Mouse (Mus musculus): ENCODE results near the gene Cyct. TPM values are rescaled to one million over a fixed set of nuclear protein-coding genes. Genes with fewer than 3 reads are reported as not detected.

Gene Cyct
- polyA plus RNA-seq, 1 experiment from 2014 or later = not detected

DNA sequence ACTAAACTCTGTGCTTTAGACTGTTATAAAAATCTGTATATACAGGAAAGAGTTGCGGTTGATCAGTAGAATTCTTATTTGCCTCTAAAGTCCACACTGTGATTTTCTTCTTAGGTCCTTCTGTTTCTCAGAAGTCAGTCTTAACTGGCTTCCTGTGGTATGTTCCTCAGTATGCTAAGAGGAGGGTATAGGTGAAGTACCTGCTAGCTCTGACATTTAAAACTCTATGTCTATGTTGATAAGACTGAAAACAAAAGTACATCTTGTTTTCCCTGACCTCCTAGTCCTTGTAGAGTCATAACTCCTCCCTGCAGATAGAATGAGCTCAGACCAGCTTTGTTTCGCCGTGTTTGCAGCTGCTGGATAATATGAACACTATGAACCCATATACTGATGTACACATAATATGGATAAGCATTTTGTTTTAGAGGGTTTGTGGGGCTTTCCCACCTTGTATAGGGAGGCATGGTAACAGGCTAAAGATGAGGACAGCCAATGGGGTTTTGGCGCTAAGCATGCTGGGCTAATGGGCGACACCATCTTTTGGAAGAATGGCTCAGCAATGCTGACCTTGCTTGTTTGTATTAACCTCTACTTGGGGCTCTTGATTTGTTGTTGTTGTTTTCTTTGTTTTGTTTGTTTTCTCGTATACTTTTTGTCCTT, 14.4 kb upstream of the Cyct start:
- Histone ChIP-seq H3K4me3 (ENCODE audit: low read length) (no peak overlapping the region), H3K4me2 (replicated peaks; ENCODE audit: low read depth, low read length) (no peak overlapping the region), H3K4me1 (ENCODE audit: control insufficient read depth, insufficient read depth, low read length) (peaks cover 7% of the 10 kb centered on the region; the same call in 1 of the 2 replicates), H3K9ac (ENCODE audit: low read depth, low read length) (no peak overlapping the region), H3K36me3 (ENCODE audit: control insufficient read depth, insufficient read depth, low read length) (peaks cover 61% of the 10 kb centered on the region), H3K27me3 (ENCODE audit: control insufficient read depth, insufficient read depth, low read length) (no peaks in the 10 kb centered on the region), H3K9me3 (ENCODE audit: control insufficient read depth, low read length) (no peaks in the 10 kb centered on the region), H3K27ac (ENCODE audit: low read depth, low read length) (no peak overlapping the region)
- WGBS = 90% methylated on average over 6 of the region's 6 CpGs
- ATAC-seq (ENCODE audit: low FRiP score, low TSS enrichment) = no peak

DNA sequence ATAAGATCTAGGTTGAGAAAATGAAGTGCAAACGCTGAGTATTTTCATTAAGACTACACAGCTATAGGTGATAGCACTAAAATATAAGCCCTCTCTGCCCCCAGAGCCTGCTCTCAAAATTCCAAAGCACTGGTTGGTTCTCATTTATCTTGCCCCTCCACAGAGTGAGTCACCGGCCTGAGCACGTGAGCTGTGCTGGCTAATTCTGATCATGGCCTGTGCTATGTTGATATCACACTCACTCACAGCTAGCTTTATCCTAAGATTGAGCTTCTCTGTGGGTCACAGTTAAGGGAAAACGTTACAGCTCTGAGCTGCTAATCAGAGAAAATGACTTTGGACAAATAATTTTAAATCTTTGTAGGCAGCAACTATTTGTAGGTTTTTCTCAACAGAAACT, 12.0 kb upstream of the Cyct start:
- peaks cover 40% of the 10 kb centered on the region for H3K36me3 ChIP-seq (ENCODE audit: control insufficient read depth, insufficient read depth, low read length)

DNA sequence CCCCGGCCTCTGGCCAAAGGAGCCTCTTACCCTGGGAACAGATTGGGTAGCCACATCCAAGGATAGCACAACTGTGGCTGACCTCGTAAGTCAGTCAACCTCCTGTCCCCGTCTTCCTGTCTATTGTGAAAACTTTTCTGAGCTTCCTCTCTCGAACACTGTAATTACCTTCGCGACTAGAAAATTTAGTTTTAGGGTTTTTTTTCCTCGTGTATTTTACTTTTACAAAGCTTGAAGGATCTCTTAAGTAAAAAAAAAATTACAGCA, 10.3 kb upstream of the Cyct start:
- no peak for ATAC-seq (ENCODE audit: low FRiP score, low TSS enrichment)
- WGBS = 2% methylated on average over 7 of the region's 7 CpGs

More for the DNA sequence above, 12.0 kb upstream of the Cyct start:
- Histone ChIP-seq H3K27ac (ENCODE audit: low read depth, low read length) (no peak overlapping the region), H3K4me3 (ENCODE audit: low read length) (no peak overlapping the region), H3K4me1 (ENCODE audit: control insufficient read depth, insufficient read depth, low read length) (peaks cover 7% of the 10 kb centered on the region; the same call in 1 of the 2 replicates), H3K9me3 (ENCODE audit: control insufficient read depth, low read length) (no peaks in the 10 kb centered on the region), H3K27me3 (ENCODE audit: control insufficient read depth, insufficient read depth, low read length) (no peaks in the 10 kb centered on the region), H3K9ac (ENCODE audit: low read depth, low read length) (no peak overlapping the region), H3K4me2 (replicated peaks; ENCODE audit: low read depth, low read length) (no peak overlapping the region)
- 90% methylated on average over 4 of the region's 4 CpGs for WGBS
- no peak for ATAC-seq (ENCODE audit: low FRiP score, low TSS enrichment)

GRCm38 (mm10) chr2:76369821-76370655, 9.8 kb upstream of the Cyct start, which contains the start of gene Rbm45:
TSS of gene Rbm45 (plus strand) at chr2:76369984.
- under 1% methylated on average over 60 of the region's 61 CpGs for WGBS
- Histone ChIP-seq H3K4me3 (ENCODE audit: low read length) (peak within 1 kb of the TSS; percentile 94), H3K4me2 (replicated peaks; ENCODE audit: low read depth, low read length) (peak within 1 kb of the TSS; percentile 85), H3K4me1 (ENCODE audit: control insufficient read depth, insufficient read depth, low read length) (peaks cover 7% of the 10 kb centered on the region; the same call in 1 of the 2 replicates), H3K36me3 (ENCODE audit: control insufficient read depth, insufficient read depth, low read length) (peaks cover 27% of the 10 kb centered on the region), H3K9ac (ENCODE audit: low read depth, low read length) (peak within 1 kb of the TSS; percentile 86), H3K27me3 (ENCODE audit: control insufficient read depth, insufficient read depth, low read length) (no peaks in the 10 kb centered on the region), H3K9me3 (ENCODE audit: control insufficient read depth, low read length) (no peaks in the 10 kb centered on the region), H3K27ac (ENCODE audit: low read depth, low read length) (0 out of 2 replicates have a peak within 1 kb of the TSS, but pooled peaks have one; percentile 24)
- peak; percentile 89 for ATAC-seq (ENCODE audit: low FRiP score, low TSS enrichment)

More for the DNA sequence above, 10.3 kb upstream of the Cyct start:
- Histone ChIP-seq H3K27me3 (ENCODE audit: control insufficient read depth, insufficient read depth, low read length) (no peaks in the 10 kb centered on the region), H3K36me3 (ENCODE audit: control insufficient read depth, insufficient read depth, low read length) (peaks cover 33% of the 10 kb centered on the region), H3K9me3 (ENCODE audit: control insufficient read depth, low read length) (no peaks in the 10 kb centered on the region), H3K4me3 (ENCODE audit: low read length) (peak overlapping the region; percentile 94), H3K9ac (ENCODE audit: low read depth, low read length) (peak overlapping the region; percentile 86), H3K4me2 (replicated peaks; ENCODE audit: low read depth, low read length) (peak overlapping the region; percentile 85), H3K27ac (ENCODE audit: low read depth, low read length) (no peak overlapping the region), H3K4me1 (ENCODE audit: control insufficient read depth, insufficient read depth, low read length) (peaks cover 7% of the 10 kb centered on the region; the same call in 1 of the 2 replicates)

DNA sequence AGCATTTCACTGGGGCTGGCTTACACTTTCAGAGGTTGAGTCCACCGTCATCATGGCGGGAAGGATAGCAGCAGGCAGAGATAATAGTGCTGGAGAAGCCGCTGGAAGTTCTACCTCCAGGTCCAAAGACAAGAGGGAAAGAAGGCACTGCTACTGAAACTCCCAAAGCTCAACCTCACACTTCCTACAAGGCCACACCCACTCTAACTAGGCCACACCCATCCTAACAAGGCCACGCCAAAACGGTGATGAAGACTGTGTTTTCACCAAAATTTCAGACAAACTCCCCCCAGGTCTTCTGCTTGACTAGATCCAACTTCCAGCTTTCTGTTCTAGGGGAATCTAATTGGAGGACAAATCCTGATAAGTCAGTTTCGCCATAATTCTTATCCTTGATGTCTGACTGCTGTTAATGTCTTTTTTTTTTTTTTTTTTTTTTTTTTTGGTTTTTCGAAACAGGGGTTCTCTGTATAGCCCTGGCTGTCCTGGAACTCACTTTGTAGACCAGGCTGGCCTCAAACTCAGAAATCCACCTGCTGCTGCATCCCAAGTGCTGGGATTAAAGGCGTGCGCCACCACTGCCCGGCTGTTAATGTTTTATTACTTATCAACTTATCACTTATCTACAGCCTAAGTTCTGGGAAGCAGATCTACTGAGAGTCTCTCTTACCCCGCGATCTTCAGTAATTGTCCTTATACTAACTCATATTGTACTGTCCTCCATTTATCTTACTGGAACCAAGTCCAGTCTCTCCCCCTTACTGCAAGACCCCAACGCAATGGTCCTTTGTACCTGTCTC, 8.8 kb upstream of the Cyct start:
- no peaks in the 10 kb centered on the region for H3K27me3 ChIP-seq (ENCODE audit: control insufficient read depth, insufficient read depth, low read length)
- no peak overlapping the region for H3K27ac ChIP-seq (ENCODE audit: low read depth, low read length)
- no peaks in the 10 kb centered on the region for H3K9me3 ChIP-seq (ENCODE audit: control insufficient read depth, low read length)
- no peak overlapping the region for H3K4me2 ChIP-seq (replicated peaks; ENCODE audit: low read depth, low read length)
- H3K9ac ChIP-seq (ENCODE audit: low read depth, low read length) = no peak overlapping the region
- H3K4me1 ChIP-seq (ENCODE audit: control insufficient read depth, insufficient read depth, low read length) = peaks cover 7% of the 10 kb centered on the region; the same call in 1 of the 2 replicates
- H3K36me3 ChIP-seq (ENCODE audit: control insufficient read depth, insufficient read depth, low read length) = peaks cover 21% of the 10 kb centered on the region
- WGBS = 74% methylated on average over 12 of the region's 13 CpGs
- H3K4me3 ChIP-seq (ENCODE audit: low read length) = peak overlapping the region; percentile 94; the same call in 1 of the 2 replicates
- ATAC-seq (ENCODE audit: low FRiP score, low TSS enrichment) = peak; percentile 26; the same call in 1 of the 2 replicates

DNA sequence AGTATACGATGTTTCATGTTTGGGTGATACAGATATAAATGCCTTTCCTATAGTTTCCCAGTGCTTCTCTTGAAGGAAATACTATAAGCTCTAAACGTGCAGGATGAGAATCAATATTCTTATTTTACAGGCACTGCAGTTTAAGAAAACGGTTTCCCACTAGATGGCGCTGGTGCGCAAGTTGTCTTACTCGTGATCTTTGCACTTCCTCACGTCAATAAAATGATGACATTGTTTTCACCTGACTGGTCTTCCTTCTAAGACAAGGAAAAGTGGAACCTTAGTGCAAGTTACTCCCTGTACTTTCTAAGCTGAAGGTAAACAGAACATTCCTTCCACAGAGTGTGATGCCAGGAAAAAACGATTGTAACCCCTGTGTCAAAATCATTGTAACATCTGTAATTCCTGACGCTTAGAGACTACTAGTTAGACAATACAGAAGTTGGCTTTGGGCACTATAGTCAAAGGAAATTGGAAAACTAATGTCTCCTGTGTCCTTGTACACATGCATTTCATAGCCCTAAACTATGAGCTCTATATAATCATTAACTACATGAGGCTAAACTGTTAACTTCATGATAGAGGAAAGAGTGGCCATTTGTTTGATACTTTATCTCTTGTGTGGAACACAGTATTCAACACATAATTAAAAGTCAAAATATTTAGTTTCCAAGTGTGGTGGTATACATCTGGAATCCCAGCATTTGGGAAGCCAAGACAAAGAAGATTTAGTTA, 7.1 kb upstream of the Cyct start:
- 19% methylated on average over 9 of the region's 9 CpGs for WGBS
- no peaks in the 10 kb centered on the region for H3K9me3 ChIP-seq (ENCODE audit: control insufficient read depth, low read length)
- no peak overlapping the region for H3K27ac ChIP-seq (ENCODE audit: low read depth, low read length)

DNA sequence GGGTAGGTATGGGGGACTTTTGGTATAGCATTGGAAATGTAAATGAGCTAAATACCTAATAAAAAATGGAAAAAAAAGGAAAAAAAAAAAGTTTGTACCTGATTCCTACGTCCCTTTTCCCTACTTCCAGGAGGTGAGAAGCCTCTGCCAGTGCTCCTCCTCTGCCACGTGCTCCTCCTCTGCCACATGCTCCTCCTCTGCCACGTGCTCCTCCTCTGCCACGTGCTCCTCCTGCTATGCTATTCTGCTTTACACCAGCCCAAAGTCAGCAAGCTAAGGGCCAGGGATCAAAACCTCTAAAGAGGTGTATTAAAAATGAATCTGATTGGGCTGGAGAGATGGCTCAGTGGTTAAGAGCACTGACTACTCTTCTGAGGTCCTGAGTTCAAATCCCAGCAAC, 5.6 kb upstream of the Cyct start:
- Histone ChIP-seq H3K4me3 (ENCODE audit: low read length) (no peak overlapping the region), H3K4me2 (replicated peaks; ENCODE audit: low read depth, low read length) (no peak overlapping the region), H3K9ac (ENCODE audit: low read depth, low read length) (no peak overlapping the region), H3K9me3 (ENCODE audit: control insufficient read depth, low read length) (no peaks in the 10 kb centered on the region), H3K27me3 (ENCODE audit: control insufficient read depth, insufficient read depth, low read length) (no peaks in the 10 kb centered on the region), H3K27ac (ENCODE audit: low read depth, low read length) (no peak overlapping the region), H3K36me3 (ENCODE audit: control insufficient read depth, insufficient read depth, low read length) (no peaks in the 10 kb centered on the region), H3K4me1 (ENCODE audit: control insufficient read depth, insufficient read depth, low read length) (peaks cover 3% of the 10 kb centered on the region; the same call in 1 of the 2 replicates)
- 80% methylated on average over 4 of the region's 4 CpGs for WGBS
- no peak for ATAC-seq (ENCODE audit: low FRiP score, low TSS enrichment)

More for the DNA sequence above, 7.1 kb upstream of the Cyct start:
- Histone ChIP-seq H3K4me2 (replicated peaks; ENCODE audit: low read depth, low read length) (no peak overlapping the region), H3K9ac (ENCODE audit: low read depth, low read length) (no peak overlapping the region), H3K27me3 (ENCODE audit: control insufficient read depth, insufficient read depth, low read length) (no peaks in the 10 kb centered on the region), H3K4me1 (ENCODE audit: control insufficient read depth, insufficient read depth, low read length) (peaks cover 7% of the 10 kb centered on the region; the same call in 1 of the 2 replicates), H3K36me3 (ENCODE audit: control insufficient read depth, insufficient read depth, low read length) (peaks cover 6% of the 10 kb centered on the region; the same call in 1 of the 2 replicates), H3K4me3 (ENCODE audit: low read length) (no peak overlapping the region)
- ATAC-seq (ENCODE audit: low FRiP score, low TSS enrichment) = no peak

- no peaks in the 10 kb centered on the region for H3K4me1 ChIP-seq (ENCODE audit: control insufficient read depth, insufficient read depth, low read length)
- H3K4me2 ChIP-seq (replicated peaks; ENCODE audit: low read depth, low read length) = no peak overlapping the region
- no peak overlapping the region for H3K9ac ChIP-seq (ENCODE audit: low read depth, low read length)
- no peaks in the 10 kb centered on the region for H3K27me3 ChIP-seq (ENCODE audit: control insufficient read depth, insufficient read depth, low read length)
- no peak overlapping the region for H3K4me3 ChIP-seq (ENCODE audit: low read length)
- H3K36me3 ChIP-seq (ENCODE audit: control insufficient read depth, insufficient read depth, low read length) = no peaks in the 10 kb centered on the region
- 40% methylated on average over 2 of the region's 2 CpGs for WGBS
- ATAC-seq (ENCODE audit: low FRiP score, low TSS enrichment) = no peak
- H3K9me3 ChIP-seq (ENCODE audit: control insufficient read depth, low read length) = no peaks in the 10 kb centered on the region
- H3K27ac ChIP-seq (ENCODE audit: low read depth, low read length) = no peak overlapping the region
Measured at GRCm38 (mm10) chr2:76362111-76362510, 1.9 kb upstream of the Cyct start.

Data from kidney, embryonic 14.5 days (tissue).